In the genomic region with DNA sequence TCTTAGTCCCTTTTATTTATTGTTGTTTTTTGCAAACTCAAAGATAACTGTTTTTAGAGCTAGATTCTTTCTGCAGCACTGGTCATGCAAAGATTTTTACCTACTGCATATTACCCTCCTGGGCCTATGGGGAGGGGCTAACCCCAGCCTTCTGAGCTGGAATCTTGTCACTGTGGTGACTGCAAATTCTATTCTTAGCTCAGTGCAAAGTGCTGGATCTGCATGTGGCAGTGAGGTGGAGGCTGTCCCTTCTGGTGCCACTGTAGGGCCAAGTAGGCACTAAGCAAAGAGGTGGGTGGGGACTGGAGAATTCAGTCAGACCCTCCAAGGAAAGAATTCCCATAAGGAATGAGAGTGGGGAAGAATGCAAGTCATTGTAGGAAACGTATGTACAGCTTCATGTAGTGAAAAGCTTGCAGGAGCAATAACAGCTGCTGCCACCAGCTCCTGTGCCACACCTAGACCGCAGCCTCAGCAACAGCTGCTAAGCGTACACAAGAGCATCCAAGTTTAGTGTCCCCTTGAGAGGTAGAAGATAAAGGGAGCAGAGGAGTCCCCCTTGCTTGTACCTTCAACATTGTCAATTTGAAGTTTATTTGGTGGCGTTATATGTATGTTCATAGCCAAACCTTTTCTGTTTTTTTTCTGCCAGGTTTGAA, we compare ENCODE assay signal across 1 mouse cellular context.
TF ChIP-seq lines count a peak whose summit lies in the region.

No protein-coding gene starts in this region.

TF ChIP-seq in myocyte, 11 proteins besides CTCF, POLR2A, EP300 and RAD21 (continued from another document):
- peak; percentile 73 to 87 (median 87) for TF ChIP-seq MYOG (IDR thresholded peaks at IDR 0.05; ENCODE audit: control insufficient read depth in 1 of 3, insufficient read depth in 1 of 3, insufficient read length in 2 of 3, low read depth in 2 of 3)
- no peak for TF ChIP-seq E2F4 (IDR thresholded peaks at IDR 0.05; ENCODE audit: insufficient read depth)
- no peak for TF ChIP-seq POLR2AphosphoS2 (IDR thresholded peaks at IDR 0.05; ENCODE audit: insufficient read length, low read depth)
- TF ChIP-seq USF1 (IDR thresholded peaks at IDR 0.05; ENCODE audit: low read depth), result no peak
- TF ChIP-seq REST (IDR thresholded peaks at IDR 0.05; ENCODE audit: insufficient read depth, insufficient read length), result no peak
- TF ChIP-seq MYOD1 (IDR thresholded peaks at IDR 0.05; ENCODE audit: control insufficient read depth in 1 of 3, insufficient read length in 2 of 3, low read depth in 2 of 3), result peak; percentile 36 to 86 (median 40)
- TF ChIP-seq TCF12 (IDR thresholded peaks at IDR 0.05; ENCODE audit: insufficient read depth, poor library complexity, severe bottlenecking), result no peak
- no peak for TF ChIP-seq SRF (IDR thresholded peaks at IDR 0.05; ENCODE audit: control insufficient read depth, insufficient read length, low read depth)
- peak; percentile 24 for TF ChIP-seq TCF3 (IDR thresholded peaks at IDR 0.05; ENCODE audit: insufficient read length, low read depth)
- TF ChIP-seq MAX (IDR thresholded peaks at IDR 0.05; ENCODE audit: low read depth), result no peak
